ENCODE assay signal across 14 mouse cellular contexts in genomic region chr1:114862927-114863326, GRCm38 (mm10).
DNase-seq lines count a peak whose midpoint lies in the region.
"Had no signal": no experiment of that assay in that cellular context is flagged by ENCODE, and none has a peak within 500 bp of the region (broad histone marks: within the 10 kb centered on the region; RNA-seq: fewer than 3 reads in every experiment).

No protein-coding gene starts in this region.

- peak; percentile 11 for DNase-seq in layer of hippocampus, adult 11-12 months (ENCODE audit: low spot score)
- no peak for DNase-seq in layer of hippocampus, postnatal 10 days (ENCODE audit: low spot score in 2 of 2)
- peak; percentile 36 for DNase-seq in cerebellum, adult 11 months
- DNase-seq in cerebellum, postnatal 10 days: peak; percentile 70 to 71
- peak; percentile 6 to 54 for DNase-seq in layer of hippocampus, postnatal 14 days (ENCODE audit: low spot score in 2 of 2)
- no peak for DNase-seq in spleen, adult 12 weeks (ENCODE audit: low spot score)
- DNase-seq in heart, postnatal 36 days: no peak
- no peak for DNase-seq in adrenal gland, postnatal 4 days (ENCODE audit: low spot score in 2 of 2)
- DNase-seq: adrenal gland, adult 2 months; gastrocnemius, postnatal 14 days; heart, postnatal 10 days; kidney, postnatal 25 days; liver, embryonic 13.5 days; right cerebral cortex, postnatal 14 days had no signal

- intact Hi-C loops in heart, postnatal 36 days (cut with DNase I): loop anchor here (10.0 kb wide), 1 partner anchor 1058 kb away; no protein-coding TSS in a partner anchor

Comparison
In these comparisons a context has a peak if more than half of its experiments do, and no peak if none do; other contexts are left out.
1. DNase-seq: peak in layer of hippocampus, adult 11-12 months (single experiment), cerebellum, adult 11 months (single experiment), cerebellum, postnatal 10 days (2 of 2) and layer of hippocampus, postnatal 14 days (2 of 2); none in layer of hippocampus, postnatal 10 days (0 of 2), spleen, adult 12 weeks (single experiment), heart, postnatal 36 days (0 of 2) and adrenal gland, postnatal 4 days (0 of 2).